Mouse (Mus musculus): ENCODE results near the gene A030005L19Rik. TPM values are rescaled to one million over a fixed set of nuclear protein-coding genes. Genes with fewer than 3 reads are reported as not detected.

The A030005L19Rik gene
- polyA plus RNA-seq (2012; rRNA removed): 2.0 and 2.1 TPM in 2 replicates

GRCm38 (mm10) chr1:82913025-82913424 lies at the start of gene A030005L19Rik:
TSS of gene A030005L19Rik (plus strand) at chr1:82913325.

GRCm38 (mm10) chr1:82924650-82925049 lies 11.5 kb downstream of the A030005L19Rik start, which contains the start of gene A030014E15Rik:
TSS of gene A030014E15Rik (plus strand) at chr1:82924917.

GRCm38 (mm10) chr1:82931326-82931725 lies 18.2 kb downstream of the A030005L19Rik start, which contains the start of gene Gm6217:
TSS of gene Gm6217 (minus strand) at chr1:82931399.

GRCm38 (mm10) chr1:82943295-82943694 lies 30.2 kb downstream of the A030005L19Rik start, which contains the start of gene A030003K21Rik:
TSS of gene A030003K21Rik (minus strand) at chr1:82943388.

GRCm38 (mm10) chr1:82955913-82956312 lies 42.8 kb downstream of the A030005L19Rik start, which contains the start of gene Gm7544:
TSS of gene Gm7544 (minus strand) at chr1:82956013.

GRCm38 (mm10) chr1:82959870-82960385 lies 46.8 kb downstream of the A030005L19Rik start, which contains the start of gene Gm47955:
TSS of gene Gm47955 (plus strand) at chr1:82960286.

Other genes with a start within 250 kb of the A030005L19Rik start
- 276 and 286 TPM in 2 replicates for gene Mff, start 188.4 kb upstream of the A030005L19Rik start, polyA plus RNA-seq (2012; rRNA removed)
- not detected in 2 replicates for gene Tm4sf20, start 144.9 kb upstream of the A030005L19Rik start, polyA plus RNA-seq (2012; rRNA removed)
- not detected in 2 replicates for gene Gm47791, start 142.1 kb upstream of the A030005L19Rik start, polyA plus RNA-seq (2012; rRNA removed)
- 49.3 and 52.7 TPM in 2 replicates for gene Agfg1, start 73.8 kb upstream of the A030005L19Rik start, polyA plus RNA-seq (2012; rRNA removed)
- 0.16 and 0.23 TPM in 2 replicates for gene A030014E15Rik, start 11.6 kb downstream of the A030005L19Rik start, polyA plus RNA-seq (2012; rRNA removed)
- not detected in 2 replicates for gene Gm6217, start 18.1 kb downstream of the A030005L19Rik start, polyA plus RNA-seq (2012; rRNA removed)
- gene A030003K21Rik, start 30.1 kb downstream of the A030005L19Rik start, polyA plus RNA-seq (2012; rRNA removed): not detected in 2 replicates
- gene Gm7544, start 42.7 kb downstream of the A030005L19Rik start, polyA plus RNA-seq (2012; rRNA removed): not detected in 2 replicates
- gene Gm47955, start 47.0 kb downstream of the A030005L19Rik start, polyA plus RNA-seq (2012; rRNA removed): not detected in 2 replicates
- gene Gm47959, start 87.2 kb downstream of the A030005L19Rik start, polyA plus RNA-seq (2012; rRNA removed): not detected in 2 replicates
- 0.80 and 0.91 TPM in 2 replicates for gene Slc19a3, start 125.1 kb downstream of the A030005L19Rik start, polyA plus RNA-seq (2012; rRNA removed)
- not detected in 2 replicates for gene Krtap28-10, start 129.2 kb downstream of the A030005L19Rik start, polyA plus RNA-seq (2012; rRNA removed)
- gene Gm47969, start 131.6 kb downstream of the A030005L19Rik start, polyA plus RNA-seq (2012; rRNA removed): 0.06 TPM in 1 of 2 replicates, not detected in the other
- not detected in 2 replicates for gene A030005K14Rik, start 146.1 kb downstream of the A030005L19Rik start, polyA plus RNA-seq (2012; rRNA removed)
- not detected in 2 replicates for gene Krtap28-13, start 147.6 kb downstream of the A030005L19Rik start, polyA plus RNA-seq (2012; rRNA removed)
- 0.21 TPM in 1 of 2 replicates, not detected in the other for gene Ccl20, start 203.4 kb downstream of the A030005L19Rik start, polyA plus RNA-seq (2012; rRNA removed)
- gene Daw1, start 246.4 kb downstream of the A030005L19Rik start, polyA plus RNA-seq (2012; rRNA removed): 3.1 and 3.3 TPM in 2 replicates